Mouse (Mus musculus) myocyte (in vitro differentiated cells): ENCODE measurements around the gene Clec16a.

Experiments
- MYOD1 ChIP-seq, 3 experiments: IDR thresholded peaks; one replicate each; pipeline ENCODE4 v1.6.1; 2011; ENCODE audit warnings: control low read depth in 2 of 3, low read depth in 2 of 3, mild to moderate bottlenecking in 2 of 3, moderate library complexity in 1 of 3; ENCODE audit not compliant: insufficient read length in 2 of 3, control insufficient read depth in 1 of 3
- TCF12 ChIP-seq: IDR thresholded peaks from one replicate; pipeline ENCODE4 v1.6.1; 2011; ENCODE audit warnings: mild to moderate bottlenecking, control low read depth; ENCODE audit not compliant: poor library complexity, insufficient read depth, severe bottlenecking

GRCm38 (mm10) chr16:10693424-10693823 is 148.3 kb downstream of the Clec16a start:
- no peak for TF ChIP-seq MYOD1 (IDR thresholded peaks at IDR 0.05; ENCODE audit: control insufficient read depth in 1 of 3, insufficient read length in 2 of 3, low read depth in 2 of 3)
- TF ChIP-seq TCF12, result no peak
